Mouse (Mus musculus) forebrain, embryonic 15.5 days (tissue): ENCODE data around the gene Slc1a2. TPM values are rescaled to one million over a fixed set of nuclear protein-coding genes. Genes with fewer than 3 reads are reported as not detected.

ENCODE experiments used
- ATAC-seq: fragments of 200-750 bp; cut with Nextera tagmentation; replicated peaks from 2 replicates; pipeline ENCODE4 v1.8.0; 2017; ENCODE audit warnings: mild to moderate bottlenecking, moderate TSS enrichment, moderate library complexity
- H3K27ac ChIP-seq: fragments of 300-500 bp; sonication (generic); replicated peaks from 2 replicates; pipeline ENCODE4 v1.5.1; 2015; ENCODE audit warnings: mild to moderate bottlenecking, inconsistent platforms
- H3K27me3 ChIP-seq: fragments of 300-500 bp; sonication (generic); 2 replicates; pipeline ENCODE4 v1.6.1; 2015; ENCODE audit warnings: inconsistent platforms
- H3K36me3 ChIP-seq: fragments of 300-500 bp; sonication (generic); 2 replicates; pipeline ENCODE4 v1.6.1; 2015; ENCODE audit warnings: mild to moderate bottlenecking, inconsistent platforms
- H3K4me1 ChIP-seq: fragments of 300-500 bp; sonication (generic); 2 replicates; pipeline ENCODE4 v1.6.1; 2015; ENCODE audit warnings: inconsistent platforms
- H3K4me2 ChIP-seq: fragments of 300-500 bp; sonication (generic); replicated peaks from 2 replicates; pipeline ENCODE4 v1.6.1; 2015; ENCODE audit warnings: mild to moderate bottlenecking, inconsistent platforms
- H3K4me3 ChIP-seq: fragments of 300-500 bp; sonication (generic); 2 replicates; pipeline ENCODE4 v1.5.1; 2015; ENCODE audit warnings: mild to moderate bottlenecking, inconsistent platforms
- H3K9ac ChIP-seq: fragments of 300-500 bp; sonication (generic); replicated peaks from 2 replicates; pipeline ENCODE4 v1.6.1; 2015; ENCODE audit warnings: mild to moderate bottlenecking, inconsistent platforms
- H3K9me3 ChIP-seq: fragments of 300-500 bp; sonication (generic); 2 replicates; pipeline ENCODE4 v1.6.1; 2016; ENCODE audit warnings: inconsistent platforms
- WGBS: fragments of 180-500 bp; shearing (Covaris S2); methylation state at CpG from one replicate; pipeline ENCODE4 v1.1.7; 2015; ENCODE audit warnings: mixed read lengths; 5-methylcytosine and 5-hydroxymethylcytosine counted together
- polyA plus RNA-seq: library from polyadenylated mRNA; unstranded; fragments of >200 nt; fragmentation: Nextera tagmentation; extraction: Ambion mirVana; gene quantifications from 2 replicates; pipeline ENCODE4 v1.2.1, GENCODE M21; 2015

Gene Slc1a2
- polyA plus RNA-seq, 1 experiment from 2014 or later = 11.4 TPM

- WGBS = 48% methylated on average over 1 of the region's 1 CpGs
- H3K27me3 ChIP-seq = no peaks in the 10 kb centered on the region
These were observed 117.1 kb downstream of the Slc1a2 start for GRCm38 (mm10) chr2:102775561-102775960.

GRCm38 (mm10) chr2:102778208-102778607 is 119.7 kb downstream of the Slc1a2 start:
- no peak overlapping the region for H3K4me3 ChIP-seq
- no peak overlapping the region for H3K4me2 ChIP-seq
- no peaks in the 10 kb centered on the region for H3K4me1 ChIP-seq
- H3K9me3 ChIP-seq = no peaks in the 10 kb centered on the region
- 97% methylated on average over 3 of the region's 3 CpGs for WGBS
- no peak overlapping the region for H3K9ac ChIP-seq
- no peak for ATAC-seq
- H3K36me3 ChIP-seq = 0 out of 2 replicates have a peak, but pooled peaks cover 3% of the 10 kb centered on the region
- no peak overlapping the region for H3K27ac ChIP-seq
- no peaks in the 10 kb centered on the region for H3K27me3 ChIP-seq

More at GRCm38 (mm10) chr2:102775561-102775960, 117.1 kb downstream of the Slc1a2 start:
- Histone ChIP-seq H3K27ac (no peak overlapping the region), H3K9me3 (no peaks in the 10 kb centered on the region), H3K4me2 (no peak overlapping the region), H3K4me1 (no peaks in the 10 kb centered on the region), H3K36me3 (0 out of 2 replicates have a peak, but pooled peaks cover 3% of the 10 kb centered on the region), H3K4me3 (no peak overlapping the region), H3K9ac (no peak overlapping the region)
- ATAC-seq = no peak

DNA sequence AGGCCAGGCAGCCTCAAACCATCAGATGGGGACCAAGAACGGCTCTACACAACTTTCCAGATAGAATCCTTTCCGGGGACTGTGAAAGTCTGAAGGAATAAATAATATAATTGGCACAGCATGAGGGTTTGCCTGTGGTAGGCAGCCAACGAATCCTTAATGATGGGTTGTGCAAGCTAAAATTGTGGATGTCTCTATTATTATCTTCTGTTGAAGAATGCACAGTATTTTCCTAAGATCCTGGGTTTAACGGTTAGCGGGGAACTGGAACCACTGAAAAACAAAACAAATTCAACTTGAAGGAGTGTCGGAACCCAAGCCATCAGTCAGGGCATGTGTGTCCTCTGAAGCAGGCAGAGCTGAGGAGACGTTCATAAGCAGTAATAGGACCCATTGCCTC is 124.3 kb downstream of the Slc1a2 start:
- no peak for ATAC-seq
- H3K27ac ChIP-seq = no peak overlapping the region
- H3K9ac ChIP-seq = no peak overlapping the region
- no peak overlapping the region for H3K4me3 ChIP-seq
- H3K4me2 ChIP-seq = no peak overlapping the region
- H3K9me3 ChIP-seq = no peaks in the 10 kb centered on the region
- H3K27me3 ChIP-seq = no peaks in the 10 kb centered on the region
- 67% methylated on average over 7 of the region's 7 CpGs for WGBS
- no peaks in the 10 kb centered on the region for H3K4me1 ChIP-seq
- H3K36me3 ChIP-seq = no peaks in the 10 kb centered on the region

GRCm38 (mm10) chr2:102785696-102786095 is 127.2 kb downstream of the Slc1a2 start:
- H3K4me2 ChIP-seq = no peak overlapping the region
- no peak overlapping the region for H3K27ac ChIP-seq
- H3K9me3 ChIP-seq = no peaks in the 10 kb centered on the region
- H3K4me3 ChIP-seq = no peak overlapping the region
- no peaks in the 10 kb centered on the region for H3K36me3 ChIP-seq
- no peak for ATAC-seq
- H3K27me3 ChIP-seq = no peaks in the 10 kb centered on the region
- no peak overlapping the region for H3K9ac ChIP-seq
- 70% methylated on average over 4 of the region's 4 CpGs for whole genome bisulfite sequencing
- H3K4me1 ChIP-seq = no peaks in the 10 kb centered on the region

GRCm38 (mm10) chr2:102791641-102792040 is 133.2 kb downstream of the Slc1a2 start:
- 83% methylated on average over 2 of the region's 2 CpGs for WGBS

GRCm38 (mm10) chr2:102792804-102793203 is 134.3 kb downstream of the Slc1a2 start:
- Histone ChIP-seq H3K36me3 (no peaks in the 10 kb centered on the region), H3K9me3 (no peaks in the 10 kb centered on the region), H3K4me3 (no peak overlapping the region), H3K4me2 (no peak overlapping the region), H3K27ac (no peak overlapping the region), H3K9ac (no peak overlapping the region), H3K4me1 (no peaks in the 10 kb centered on the region), H3K27me3 (no peaks in the 10 kb centered on the region)
- ATAC-seq = no peak
- 93% methylated on average over 6 of the region's 6 CpGs for whole genome bisulfite sequencing

More at GRCm38 (mm10) chr2:102791641-102792040, 133.2 kb downstream of the Slc1a2 start:
- no peak overlapping the region for H3K4me3 ChIP-seq
- no peaks in the 10 kb centered on the region for H3K27me3 ChIP-seq
- no peaks in the 10 kb centered on the region for H3K36me3 ChIP-seq
- no peak for ATAC-seq
- no peak overlapping the region for H3K4me2 ChIP-seq
- no peaks in the 10 kb centered on the region for H3K4me1 ChIP-seq
- H3K9me3 ChIP-seq = no peaks in the 10 kb centered on the region
- no peak overlapping the region for H3K9ac ChIP-seq
- H3K27ac ChIP-seq = no peak overlapping the region

DNA sequence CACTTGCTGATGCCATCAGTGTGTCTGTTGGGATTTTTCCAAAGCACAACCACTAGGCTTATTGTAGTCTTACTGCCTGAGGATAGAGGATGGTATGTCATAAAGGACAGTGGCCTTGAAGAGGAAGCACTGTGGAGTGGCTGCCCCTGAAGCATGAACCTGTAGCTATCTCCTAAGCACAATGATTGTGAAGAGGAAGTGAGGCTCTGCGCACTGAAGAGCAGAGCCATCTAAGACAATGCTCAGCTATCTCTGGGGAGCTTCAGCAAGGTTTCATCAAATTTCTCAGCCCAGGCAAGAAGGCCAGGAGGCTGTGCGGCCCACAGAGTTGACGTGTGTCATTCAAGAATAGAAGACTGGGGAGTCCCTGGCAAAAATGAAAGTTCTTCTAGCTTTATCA is 136.6 kb downstream of the Slc1a2 start:
- Histone ChIP-seq H3K27ac (no peak overlapping the region), H3K9ac (no peak overlapping the region), H3K4me1 (no peaks in the 10 kb centered on the region), H3K36me3 (no peaks in the 10 kb centered on the region), H3K4me2 (no peak overlapping the region), H3K4me3 (no peak overlapping the region), H3K9me3 (no peaks in the 10 kb centered on the region), H3K27me3 (no peaks in the 10 kb centered on the region)
- WGBS = 100% methylated on average over 3 of the region's 3 CpGs
- no peak for ATAC-seq

DNA sequence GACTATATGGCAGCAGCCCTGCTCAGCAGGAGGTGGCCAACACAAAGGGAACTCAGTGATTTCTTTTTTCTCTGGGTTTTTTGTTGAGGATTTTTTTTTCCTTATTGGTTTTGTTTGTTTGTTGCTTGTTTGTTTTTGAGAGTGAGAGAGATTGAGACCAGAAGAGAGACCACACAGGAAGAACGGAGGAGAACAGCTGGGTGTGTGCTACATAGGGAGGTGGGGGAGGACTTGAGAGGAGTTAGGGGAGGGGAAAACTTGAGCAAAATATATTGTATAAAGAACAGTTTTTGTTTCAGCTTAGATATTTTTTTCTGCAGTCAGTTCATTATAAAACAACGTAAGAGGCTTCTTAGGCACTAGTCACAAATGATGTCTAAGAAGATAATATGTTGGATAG is 139.7 kb downstream of the Slc1a2 start:
- Histone ChIP-seq H3K4me3 (no peak overlapping the region), H3K27me3 (no peaks in the 10 kb centered on the region), H3K4me1 (no peaks in the 10 kb centered on the region), H3K4me2 (no peak overlapping the region), H3K36me3 (no peaks in the 10 kb centered on the region), H3K9me3 (no peaks in the 10 kb centered on the region), H3K27ac (no peak overlapping the region), H3K9ac (no peak overlapping the region)
- 78% methylated on average over 2 of the region's 2 CpGs for WGBS
- no peak for ATAC-seq

GRCm38 (mm10) chr2:102801899-102802298 is 143.4 kb downstream of the Slc1a2 start:
- Histone ChIP-seq H3K36me3 (no peaks in the 10 kb centered on the region), H3K4me2 (no peak overlapping the region), H3K4me3 (no peak overlapping the region), H3K27me3 (no peaks in the 10 kb centered on the region), H3K4me1 (no peaks in the 10 kb centered on the region), H3K9me3 (no peaks in the 10 kb centered on the region), H3K9ac (no peak overlapping the region), H3K27ac (no peak overlapping the region)
- no peak for ATAC-seq
- 94% methylated on average over 1 of the region's 1 CpGs for WGBS

- H3K4me3 ChIP-seq = no peak overlapping the region
- H3K4me1 ChIP-seq = no peaks in the 10 kb centered on the region
- WGBS = 37% methylated on average over 2 of the region's 2 CpGs
- H3K4me2 ChIP-seq = no peak overlapping the region
- ATAC-seq = no peak
- H3K27me3 ChIP-seq = no peaks in the 10 kb centered on the region
- no peak overlapping the region for H3K9ac ChIP-seq
- no peak overlapping the region for H3K27ac ChIP-seq
- H3K36me3 ChIP-seq = no peaks in the 10 kb centered on the region
- no peaks in the 10 kb centered on the region for H3K9me3 ChIP-seq
These were observed 145.7 kb downstream of the Slc1a2 start for GRCm38 (mm10) chr2:102804109-102804508.

- Histone ChIP-seq H3K27ac (no peak overlapping the region), H3K9ac (no peak overlapping the region), H3K9me3 (no peaks in the 10 kb centered on the region), H3K4me3 (no peak overlapping the region), H3K4me2 (no peak overlapping the region), H3K36me3 (no peaks in the 10 kb centered on the region), H3K27me3 (no peaks in the 10 kb centered on the region), H3K4me1 (no peaks in the 10 kb centered on the region)
- no peak for ATAC-seq
- WGBS = 91% methylated on average over 6 of the region's 6 CpGs
These were observed 146.8 kb downstream of the Slc1a2 start for GRCm38 (mm10) chr2:102805283-102805682.

- WGBS = 88% methylated on average over 4 of the region's 4 CpGs
- H3K9me3 ChIP-seq = no peaks in the 10 kb centered on the region
- H3K9ac ChIP-seq = no peak overlapping the region
- no peaks in the 10 kb centered on the region for H3K36me3 ChIP-seq
- no peak for ATAC-seq
- no peaks in the 10 kb centered on the region for H3K4me1 ChIP-seq
- H3K27me3 ChIP-seq = no peaks in the 10 kb centered on the region
- H3K27ac ChIP-seq = no peak overlapping the region
- no peak overlapping the region for H3K4me2 ChIP-seq
- H3K4me3 ChIP-seq = no peak overlapping the region
These were observed 147.5 kb downstream of the Slc1a2 start for GRCm38 (mm10) chr2:102805761-102806496.

GRCm38 (mm10) chr2:102807633-102808032 is 149.2 kb downstream of the Slc1a2 start:
- H3K9me3 ChIP-seq = no peaks in the 10 kb centered on the region
- no peak overlapping the region for H3K9ac ChIP-seq
- H3K4me2 ChIP-seq = no peak overlapping the region
- no peak overlapping the region for H3K4me3 ChIP-seq
- no peak overlapping the region for H3K27ac ChIP-seq
- WGBS = 58% methylated on average over 3 of the region's 3 CpGs
- no peaks in the 10 kb centered on the region for H3K27me3 ChIP-seq
- no peaks in the 10 kb centered on the region for H3K4me1 ChIP-seq
- no peaks in the 10 kb centered on the region for H3K36me3 ChIP-seq
- ATAC-seq = peak; percentile 71
